Mouse (Mus musculus): Measurements from ENCODE around the gene Acot8.

DNA sequence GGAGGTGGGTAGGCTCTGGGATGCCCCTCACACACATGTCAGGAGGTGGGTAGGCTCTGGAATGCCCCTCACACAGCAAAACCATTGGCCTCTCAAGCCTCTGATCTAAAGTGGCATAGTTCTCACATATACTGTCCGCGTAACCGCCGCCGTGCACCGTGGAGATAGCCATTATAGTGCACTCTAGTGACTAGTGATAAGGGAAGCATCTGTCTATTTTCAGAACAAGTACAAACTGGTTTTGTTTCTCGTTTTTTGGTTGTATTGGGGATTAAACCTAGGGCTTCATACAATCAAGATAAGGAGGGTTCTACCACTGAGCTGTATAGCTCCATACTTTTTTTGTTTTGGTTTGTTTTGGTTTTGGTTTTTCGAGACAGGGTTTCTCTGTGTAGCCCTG is 11.1 kb upstream of the Acot8 start:
- TF ChIP-seq HCFC1 (IDR thresholded peaks at IDR 0.05; ENCODE audit: low read depth, low read length) (no peak), GATA1 (IDR thresholded peaks at IDR 0.05; ENCODE audit: low read depth, low read length) (peak; percentile 86), MYC (IDR thresholded peaks at IDR 0.05; ENCODE audit: low read depth, low read length) (no peak), TBP (IDR thresholded peaks at IDR 0.05; ENCODE audit: low read depth, low read length) (no peak), SIN3A (IDR thresholded peaks at IDR 0.05; ENCODE audit: low read length) (no peak; the same call in 1 of the 2 replicates), CTCF (IDR thresholded peaks at IDR 0.05 in 2 of 3, conservative IDR thresholded peaks at IDR 0.05 in 1 of 3; ENCODE audit: control insufficient read depth in 1 of 3, insufficient read depth in 1 of 3, low read depth in 2 of 3, low read length in 3 of 3, poor library complexity in 1 of 3, severe bottlenecking in 1 of 3) (no peak), ZKSCAN1 (IDR thresholded peaks at IDR 0.05; ENCODE audit: low read depth, low read length) (no peak), ZC3H11A (IDR thresholded peaks at IDR 0.05; ENCODE audit: low read depth, low read length) (no peak), MAX (IDR thresholded peaks at IDR 0.05; ENCODE audit: low read length) (no peak)

Measured in MEL (cell line).